Mouse (Mus musculus) olfactory bulb, adult 2 months (tissue): ENCODE results near the gene Pnliprp2.

ENCODE experiments used
- CTCF ChIP-seq: fragments of 200-500 bp; IDR thresholded peaks from 2 replicates; pipeline ENCODE4 v1.5.1; 2012; ENCODE audit warnings: low read depth, mild to moderate bottlenecking, low read length, moderate library complexity; ENCODE audit not compliant: insufficient read depth
- POLR2A ChIP-seq: fragments of 200-500 bp; IDR thresholded peaks from 2 replicates; pipeline ENCODE4 v1.6.1; 2012; ENCODE audit warnings: mild to moderate bottlenecking, low read depth, low read length, moderate library complexity; ENCODE audit not compliant: insufficient read depth

GRCm38 (mm10) chr19:58767329-58767728 lies 7.8 kb downstream of the Pnliprp2 start:
- no peak for TF ChIP-seq POLR2A
- TF ChIP-seq CTCF, result no peak
